Mouse (Mus musculus) macrophage (primary cell): ENCODE results near the gene Zup1. TPM values are rescaled to one million over a fixed set of nuclear protein-coding genes. Genes with fewer than 3 reads are reported as not detected.

Source experiments
- H3K27ac ChIP-seq: fragments of 350-480 bp; formaldehyde crosslinking; 2 replicates; pipeline ENCODE4 v1.9.0; 2021
- H3K36me3 ChIP-seq: fragments of 350-480 bp; formaldehyde crosslinking; 2 replicates; pipeline ENCODE4 v1.9.0; 2021; ENCODE audit errors: inconsistent target
- H3K4me3 ChIP-seq: fragments of 350-480 bp; formaldehyde crosslinking; 2 replicates; pipeline ENCODE4 v1.9.0; 2021; ENCODE audit errors: inconsistent target
- H3K79me2 ChIP-seq: fragments of 350-480 bp; formaldehyde crosslinking; 2 replicates; pipeline ENCODE4 v1.9.0; 2021; ENCODE audit errors: inconsistent target
- WGBS: methylation state at CpG from one replicate; pipeline ENCODE4 v1.1.7; 2026; ENCODE audit warnings: inconsistent platforms; ENCODE audit not compliant: missing documents; 5-methylcytosine and 5-hydroxymethylcytosine counted together
- polyA plus RNA-seq: library from polyadenylated mRNA; stranded (reverse); fragments of 250-400 nt; gene quantifications from 3 replicates; pipeline ENCODE4 v1.2.4, GENCODE M21; 2018; ENCODE audit warnings: inconsistent platforms

The Zup1 gene
- polyA plus RNA-seq, 1 experiment from 2014 or later = 20.3 TPM

GRCm38 (mm10) chr10:33870441-33870840 lies 80.6 kb downstream of the Zup1 start:
- Histone ChIP-seq H3K79me2 (no peaks in the 10 kb centered on the region), H3K27ac (no peak overlapping the region), H3K36me3 (no peaks in the 10 kb centered on the region), H3K4me3 (no peak overlapping the region)
- 14% methylated on average over 1 of the region's 1 CpGs for WGBS

Other genes starting within 250 kb of the Zup1 start
- gene Sult3a2, start 164.6 kb downstream of the Zup1 start, polyA plus RNA-seq = not detected in 3 replicates
- not detected in 3 replicates for gene Sult3a1, start 93.5 kb downstream of the Zup1 start, polyA plus RNA-seq
- not detected in 3 replicates for gene Rsph4a, start 46.2 kb downstream of the Zup1 start, polyA plus RNA-seq
- gene Rwdd1, start 68.4 kb upstream of the Zup1 start, polyA plus RNA-seq = 67.1 to 157 TPM (median 111 TPM) in 3 replicates
- gene Trappc3l, start 86.3 kb upstream of the Zup1 start, polyA plus RNA-seq = not detected in 3 replicates
- not detected in 3 replicates for gene Calhm4, start 93.0 kb upstream of the Zup1 start, polyA plus RNA-seq
- 0.07 to 0.09 TPM in 2 of 3 replicates, not detected in the other for gene Calhm5, start 145.2 kb upstream of the Zup1 start, polyA plus RNA-seq
- 7.2 to 99.9 TPM (median 13.6 TPM) in 3 replicates for gene Calhm6, start 176.7 kb upstream of the Zup1 start, polyA plus RNA-seq